In genomic region chr14:12504191-12504947, GRCm38 (mm10) we compare ENCODE assay signal across 18 mouse cellular contexts.
DNase-seq lines count a peak whose midpoint lies in the region.
"Had no signal": no experiment of that assay in that cellular context is flagged by ENCODE, and none has a peak within 500 bp of the region (broad histone marks: within the 10 kb centered on the region; RNA-seq: fewer than 3 reads in every experiment).

No protein-coding gene starts in this region.

- peak; percentile 35 to 46 for DNase-seq in frontal cortex, postnatal 36 days (ENCODE audit: low spot score in 2 of 2)
- no peak for DNase-seq in frontal cortex, postnatal 10 days (ENCODE audit: low spot score in 2 of 2)
- peak; percentile 71 for DNase-seq in right cerebral cortex, adult 18-20 months
- DNase-seq in right cerebral cortex, postnatal 4 days: no peak
- peak; percentile 19 to 58 for DNase-seq in left cerebral cortex, adult 9 months (ENCODE audit: low spot score in 2 of 2)
- no peak for DNase-seq in spleen, postnatal 4 days (ENCODE audit: low spot score in 2 of 2)
- DNase-seq in ovary, postnatal 14 days (ENCODE audit: low spot score): no peak
- DNase-seq: adrenal gland, postnatal 25 days; cerebellum, adult 18-20 months; cerebellum, postnatal 10 days; gastrocnemius, postnatal 14 days; kidney, adult 2 months; kidney, postnatal 4 days; liver, embryonic 13.5 days; lung, adult 18-20 months; lung, postnatal 4 days; right cerebral cortex, postnatal 25 days; thymus, postnatal 4 days had no signal

Comparison
In these comparisons a context has a peak if more than half of its experiments do, and no peak if none do; other contexts are left out.
1. DNase-seq: peak in frontal cortex, postnatal 36 days (2 of 2), right cerebral cortex, adult 18-20 months (single experiment) and left cerebral cortex, adult 9 months (2 of 2); none in frontal cortex, postnatal 10 days (0 of 2), right cerebral cortex, postnatal 4 days (single experiment), spleen, postnatal 4 days (0 of 2) and ovary, postnatal 14 days (single experiment).